Mouse (Mus musculus): Measurements from ENCODE around the gene Akap8.

Akap8 gene

DNA sequence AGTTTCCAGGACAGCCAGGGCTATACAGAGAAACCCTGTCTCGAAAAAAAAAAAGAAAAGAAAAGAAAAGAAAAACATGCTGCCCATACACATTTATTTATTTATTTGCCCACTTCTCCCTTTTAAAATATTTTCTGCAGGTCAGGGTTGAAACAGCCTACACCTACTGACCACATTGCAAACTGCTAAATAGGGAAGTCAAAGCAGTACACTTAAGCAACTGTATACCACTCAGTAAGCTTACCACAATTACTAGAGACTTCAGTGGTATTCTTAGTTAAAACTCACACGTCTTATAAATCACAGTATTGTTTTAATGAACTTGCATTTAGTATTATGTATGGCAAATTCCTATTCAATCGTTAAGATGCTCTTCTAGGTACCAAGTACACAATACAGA is 40.5 kb downstream of the Akap8 start:
- no peak for TF ChIP-seq GATA4 (IDR thresholded peaks at IDR 0.05; ENCODE audit: insufficient replicate concordance, low read length)

DNA sequence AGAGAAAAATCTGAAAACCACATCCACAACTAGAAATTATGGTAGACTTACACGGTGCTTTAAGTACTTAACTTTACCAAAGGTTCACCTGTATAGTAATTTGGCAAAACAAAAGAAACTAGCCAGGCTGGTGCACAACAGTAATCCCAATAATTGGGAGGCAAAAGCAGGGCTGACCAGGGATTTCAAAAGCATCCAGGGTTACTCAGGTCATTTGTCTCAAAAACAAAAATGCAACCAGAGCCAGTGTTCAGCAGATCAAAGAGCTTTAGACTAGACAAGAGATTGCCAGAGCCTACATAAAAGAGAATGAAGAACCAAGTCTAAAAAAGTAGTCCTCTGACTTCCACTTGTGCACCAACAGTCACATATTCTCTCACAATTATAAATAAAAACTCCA is 43.8 kb downstream of the Akap8 start:
- no peak for TF ChIP-seq GATA4 (IDR thresholded peaks at IDR 0.05; ENCODE audit: insufficient replicate concordance, low read length)

DNA sequence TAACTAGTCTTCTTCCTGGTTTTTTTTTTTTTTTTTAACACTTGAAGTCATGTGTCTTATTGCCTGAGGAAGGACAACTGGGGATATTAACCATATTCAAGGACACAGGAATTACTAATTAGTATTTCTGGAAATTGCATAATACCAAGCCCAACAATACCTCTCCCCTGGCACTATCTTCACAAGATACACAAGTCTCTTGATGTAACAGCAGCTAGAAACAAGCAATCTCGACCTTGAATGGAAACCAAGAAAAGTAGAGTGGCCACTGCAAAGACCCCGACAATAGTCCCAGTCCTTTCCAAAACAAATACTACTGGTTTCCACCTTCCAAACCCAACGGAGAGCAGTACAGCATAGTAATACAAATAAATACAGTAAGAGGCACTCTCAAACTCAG is 45.5 kb downstream of the Akap8 start:
- TF ChIP-seq GATA4 (IDR thresholded peaks at IDR 0.05; ENCODE audit: insufficient replicate concordance, low read length), result no peak

DNA sequence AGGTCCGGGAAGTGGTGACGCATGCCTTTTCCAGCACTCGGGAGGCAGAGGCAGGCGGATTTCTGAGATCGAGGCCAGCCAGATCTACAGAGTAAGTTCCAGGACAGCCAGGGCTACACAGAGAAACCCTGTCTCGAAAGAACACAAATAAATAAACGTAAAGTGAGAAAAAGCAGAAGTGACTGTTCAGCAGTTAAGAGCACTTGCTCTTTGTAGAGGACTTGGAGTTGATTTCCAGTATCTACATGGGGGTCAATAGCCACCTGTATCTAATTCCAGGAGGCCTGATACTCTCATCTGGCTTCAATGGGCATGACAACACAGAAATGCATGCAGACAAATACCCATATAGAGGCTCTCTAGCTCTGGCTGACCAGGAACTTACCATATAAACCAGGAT is 51.9 kb downstream of the Akap8 start:
- no peak for TF ChIP-seq GATA4 (IDR thresholded peaks at IDR 0.05; ENCODE audit: insufficient replicate concordance, low read length)

GRCm38 (mm10) chr17:32268540-32268960 is 52.5 kb downstream of the Akap8 start:
- TF ChIP-seq GATA4 (IDR thresholded peaks at IDR 0.05; ENCODE audit: insufficient replicate concordance, low read length), result no peak

GRCm38 (mm10) chr17:32268096-32268495 is 52.9 kb downstream of the Akap8 start:
- no peak for TF ChIP-seq GATA4 (IDR thresholded peaks at IDR 0.05; ENCODE audit: insufficient replicate concordance, low read length)

DNA sequence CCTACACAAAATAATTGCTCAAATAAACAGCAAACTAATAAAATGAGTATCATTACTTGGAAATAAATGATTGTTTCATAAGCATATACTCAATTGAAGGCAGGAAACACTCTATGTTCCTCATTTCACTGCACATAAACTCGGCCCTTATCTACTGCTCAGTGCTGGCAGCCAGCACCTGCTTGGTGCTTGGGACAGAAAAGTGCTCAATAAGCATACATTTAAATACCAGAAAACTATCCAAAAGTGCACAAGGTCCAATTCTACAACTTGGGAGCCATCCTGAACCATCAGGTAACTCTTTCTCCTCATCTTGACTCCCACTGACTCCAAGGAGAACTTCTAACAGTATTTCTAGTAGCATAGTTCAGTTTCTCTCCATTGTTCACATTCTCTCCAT is 53.4 kb downstream of the Akap8 start:
- no peak for TF ChIP-seq GATA4 (IDR thresholded peaks at IDR 0.05; ENCODE audit: insufficient replicate concordance, low read length)

- TF ChIP-seq GATA4 (IDR thresholded peaks at IDR 0.05; ENCODE audit: insufficient replicate concordance, low read length), result no peak
Measured at GRCm38 (mm10) chr17:32263672-32264071, 57.4 kb downstream of the Akap8 start.

DNA sequence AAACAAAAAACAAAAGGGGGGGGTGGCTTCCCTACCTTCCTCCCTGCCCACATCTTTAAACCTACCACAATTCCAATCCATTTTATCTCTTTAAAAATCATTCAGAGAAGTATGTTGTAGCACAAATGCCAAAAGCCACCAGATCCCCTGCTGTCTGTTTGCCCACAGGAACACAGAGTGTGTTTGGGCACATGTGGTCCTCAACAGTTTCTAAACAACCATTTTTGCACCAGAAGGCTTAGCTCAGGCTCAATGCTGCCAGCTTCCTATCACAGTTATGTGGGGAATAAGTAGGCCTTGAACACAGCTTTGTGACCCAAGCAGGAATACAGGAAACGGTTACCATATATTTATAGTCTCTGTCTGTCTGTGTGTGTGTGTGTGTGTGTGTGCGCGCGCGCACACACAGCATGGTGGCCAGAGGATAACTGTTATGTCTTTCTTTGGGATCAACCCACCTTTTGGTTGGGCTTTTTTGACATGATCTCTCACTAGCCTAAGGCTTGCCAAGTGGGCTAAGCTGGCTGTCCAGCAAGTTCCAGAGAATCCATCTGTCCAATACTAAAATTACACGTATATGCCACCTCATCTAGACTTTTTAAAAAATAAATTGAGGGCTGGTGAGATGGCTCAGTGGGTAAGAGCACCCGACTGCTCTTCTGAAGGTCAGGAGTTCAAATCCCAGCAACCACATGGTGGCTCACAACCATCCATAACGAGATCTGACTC is 58.0 kb downstream of the Akap8 start:
- TF ChIP-seq GATA4 (IDR thresholded peaks at IDR 0.05; ENCODE audit: insufficient replicate concordance, low read length), result no peak

DNA sequence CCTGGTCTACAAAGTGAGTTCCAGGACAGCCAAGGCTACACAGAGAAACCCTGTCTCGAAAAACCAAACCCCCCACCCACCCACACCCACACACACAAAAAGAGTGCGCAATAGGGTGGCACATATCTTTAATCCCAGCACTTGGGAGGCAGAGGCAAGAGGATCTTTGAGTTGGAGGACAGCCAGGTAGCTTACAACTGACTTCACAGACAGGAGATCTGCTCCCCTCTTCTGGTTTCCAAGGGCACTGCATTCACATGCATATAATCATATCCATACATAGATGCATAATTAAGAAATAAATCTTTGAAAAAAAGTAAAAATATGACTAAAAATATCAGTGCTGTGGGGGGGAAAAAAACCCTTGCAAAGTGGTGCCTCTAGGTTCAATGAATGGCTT is 62.2 kb downstream of the Akap8 start:
- no peak for TF ChIP-seq GATA4 (IDR thresholded peaks at IDR 0.05; ENCODE audit: insufficient replicate concordance, low read length)

- no peak for TF ChIP-seq GATA4 (IDR thresholded peaks at IDR 0.05; ENCODE audit: insufficient replicate concordance, low read length)
Measured at GRCm38 (mm10) chr17:32257944-32258343, 63.1 kb downstream of the Akap8 start.

GRCm38 (mm10) chr17:32257452-32257851 is 63.6 kb downstream of the Akap8 start:
- TF ChIP-seq GATA4 (IDR thresholded peaks at IDR 0.05; ENCODE audit: insufficient replicate concordance, low read length), result no peak

GRCm38 (mm10) chr17:32256896-32257295 is 64.1 kb downstream of the Akap8 start:
- TF ChIP-seq GATA4 (IDR thresholded peaks at IDR 0.05; ENCODE audit: insufficient replicate concordance, low read length), result no peak

All from liver, adult (tissue).